Mouse (Mus musculus) spleen, postnatal 10 days (tissue): ENCODE data around the gene Mybbp1a.

ENCODE experiments used
- DNase-seq, 2 experiments: peaks; one replicate each; pipeline ENCODE4 v3.0.0; 2021 to 2022; ENCODE audit warnings: low spot score in 2 of 2

The Mybbp1a gene

GRCm38 (mm10) chr11:72477653-72478052, 36.5 kb downstream of the Mybbp1a start:
- DNase-seq, result no peak

GRCm38 (mm10) chr11:72478228-72478627, 37.1 kb downstream of the Mybbp1a start:
- DNase-seq, result no peak

DNA sequence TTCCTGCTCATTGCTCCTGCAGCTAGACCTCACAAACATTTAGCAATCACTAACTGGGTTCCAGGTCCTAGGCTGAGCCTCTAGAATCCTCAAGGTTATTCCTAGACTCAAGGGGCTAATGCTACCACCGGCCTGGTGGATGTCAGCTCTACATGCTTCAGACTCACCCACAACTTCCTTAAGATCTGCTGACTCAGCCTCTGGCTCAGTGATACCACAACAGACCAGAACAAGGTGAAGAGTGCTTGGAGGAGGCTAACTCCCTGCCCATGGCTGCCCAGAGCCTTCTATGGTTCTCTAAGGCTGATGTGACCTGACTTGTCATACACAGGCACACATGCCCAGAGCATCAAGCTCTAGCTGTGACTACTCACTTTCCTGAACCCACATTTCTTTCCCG, 38.3 kb downstream of the Mybbp1a start:
- DNase-seq, result no peak

GRCm38 (mm10) chr11:72481313-72481712, 40.2 kb downstream of the Mybbp1a start:
- DNase-seq, result no peak

- no peak for DNase-seq
These were observed 40.8 kb downstream of the Mybbp1a start for GRCm38 (mm10) chr11:72481952-72482351.

DNA sequence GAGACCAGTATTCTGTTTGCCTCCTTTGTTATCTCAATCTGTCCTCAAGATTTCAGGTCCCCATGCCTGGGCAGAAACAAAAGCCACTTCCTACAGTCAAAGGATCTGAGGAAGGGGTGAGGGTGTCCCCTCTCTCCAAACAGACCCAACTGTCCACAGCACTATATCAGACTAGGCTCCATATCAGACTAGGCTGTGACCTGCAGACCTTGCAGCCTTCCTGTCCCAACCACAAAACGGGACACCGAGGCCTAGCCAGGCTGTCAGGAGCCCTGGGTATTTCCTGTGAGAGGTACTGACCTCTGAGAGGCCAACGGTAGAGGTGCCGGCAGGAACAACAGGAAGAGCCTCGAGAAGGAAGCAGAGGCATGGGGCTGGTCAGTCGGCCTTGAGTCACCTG, 43.4 kb downstream of the Mybbp1a start:
- DNase-seq, result no peak

- DNase-seq, result no peak
These were observed 44.0 kb downstream of the Mybbp1a start for GRCm38 (mm10) chr11:72485157-72485556.

DNA sequence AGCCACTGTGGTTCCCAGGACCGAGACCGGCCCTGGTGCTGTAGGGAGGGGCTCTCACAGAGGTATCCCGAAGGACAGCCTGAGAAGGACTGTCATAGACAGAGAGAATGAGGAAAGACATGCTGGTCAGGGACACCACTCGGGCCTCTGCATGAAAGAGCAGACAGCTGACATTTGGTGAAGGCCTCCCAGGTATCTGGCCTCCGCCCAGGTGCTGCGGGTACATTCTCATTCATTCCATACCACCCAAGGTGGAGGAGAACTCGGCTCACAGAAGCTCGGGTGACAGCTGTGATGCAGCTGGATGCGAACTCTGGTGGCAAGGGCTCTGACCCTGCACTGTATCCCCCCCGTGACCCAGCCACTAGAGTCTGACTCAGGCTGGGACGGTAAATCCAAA, 44.8 kb downstream of the Mybbp1a start:
- DNase-seq, result no peak

- DNase-seq, result no peak
These were observed 46.0 kb downstream of the Mybbp1a start for GRCm38 (mm10) chr11:72487171-72487570.

- no peak for DNase-seq
These were observed 46.6 kb downstream of the Mybbp1a start for GRCm38 (mm10) chr11:72487739-72488138.

GRCm38 (mm10) chr11:72488753-72489271, 47.7 kb downstream of the Mybbp1a start:
- peak in 1 of 2 experiments; percentile 42 for DNase-seq

- DNase-seq, result peak in 1 of 2 experiments; percentile 33
These were observed 48.2 kb downstream of the Mybbp1a start for GRCm38 (mm10) chr11:72489397-72489796.

DNA sequence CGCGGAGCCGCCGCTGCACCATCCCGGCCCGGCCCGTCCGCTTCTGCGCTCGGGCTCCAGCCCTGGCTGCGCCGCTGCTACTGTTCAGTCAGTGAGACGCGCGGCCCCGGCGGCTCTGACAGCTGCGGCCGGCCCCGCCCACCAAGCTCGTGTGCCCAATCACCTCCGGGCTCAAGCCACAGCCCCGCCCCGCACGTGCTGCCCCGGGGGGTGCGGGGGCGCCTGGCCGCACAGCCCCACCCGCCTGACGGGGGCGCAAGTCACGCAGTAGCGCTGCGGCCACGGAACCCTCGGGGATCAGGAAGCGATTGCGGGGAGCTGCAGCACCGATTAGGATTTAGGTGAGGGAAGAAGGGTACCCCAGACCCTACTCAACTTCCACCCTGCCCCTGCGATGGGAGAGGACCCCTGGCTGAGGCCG, 48.7 kb downstream of the Mybbp1a start, which contains the start of gene Spns2:
Gene Spns2 (minus strand): TSS at position 24 of the 421 bp plus-strand sequence.
- DNase-seq, result peak; percentile 60 to 91

DNA sequence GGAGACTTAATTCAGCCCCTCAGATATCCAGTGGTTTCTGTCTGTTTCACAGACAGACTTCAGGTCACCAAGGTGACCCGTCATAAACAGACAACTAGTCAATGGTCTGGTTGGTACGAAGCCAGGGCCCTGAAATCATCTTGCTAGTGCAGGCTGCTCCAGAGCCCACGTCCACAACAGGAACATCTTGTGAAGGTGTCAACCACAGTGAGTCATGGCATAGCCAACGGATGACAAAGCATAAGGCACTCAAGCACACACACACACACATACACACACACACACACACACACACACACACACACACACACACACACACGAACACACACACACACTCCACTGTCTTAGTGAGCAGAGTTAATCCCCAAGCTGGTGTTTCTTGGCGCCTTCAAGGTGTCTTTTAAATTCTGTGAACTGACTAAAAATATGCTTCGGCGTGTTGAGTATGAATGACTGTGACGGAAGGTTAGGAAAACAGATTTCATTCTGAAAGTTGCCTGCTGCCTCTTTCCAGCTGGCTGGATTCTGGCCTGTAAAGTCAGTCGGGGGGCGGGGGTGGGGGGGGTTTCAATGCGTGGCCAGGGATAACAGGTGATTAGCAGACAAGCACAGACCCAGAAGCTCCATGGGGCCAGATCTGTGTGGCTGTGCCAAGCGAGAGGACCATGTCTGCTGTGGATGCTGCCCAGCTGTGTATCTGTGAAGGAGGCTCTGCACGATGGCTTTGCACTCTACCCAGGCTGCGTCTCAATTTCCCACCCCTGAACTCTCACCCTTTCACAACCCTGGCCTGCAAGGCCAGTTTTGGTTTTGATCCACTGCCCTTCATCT, 50.2 kb downstream of the Mybbp1a start:
- DNase-seq, result no peak

DNA sequence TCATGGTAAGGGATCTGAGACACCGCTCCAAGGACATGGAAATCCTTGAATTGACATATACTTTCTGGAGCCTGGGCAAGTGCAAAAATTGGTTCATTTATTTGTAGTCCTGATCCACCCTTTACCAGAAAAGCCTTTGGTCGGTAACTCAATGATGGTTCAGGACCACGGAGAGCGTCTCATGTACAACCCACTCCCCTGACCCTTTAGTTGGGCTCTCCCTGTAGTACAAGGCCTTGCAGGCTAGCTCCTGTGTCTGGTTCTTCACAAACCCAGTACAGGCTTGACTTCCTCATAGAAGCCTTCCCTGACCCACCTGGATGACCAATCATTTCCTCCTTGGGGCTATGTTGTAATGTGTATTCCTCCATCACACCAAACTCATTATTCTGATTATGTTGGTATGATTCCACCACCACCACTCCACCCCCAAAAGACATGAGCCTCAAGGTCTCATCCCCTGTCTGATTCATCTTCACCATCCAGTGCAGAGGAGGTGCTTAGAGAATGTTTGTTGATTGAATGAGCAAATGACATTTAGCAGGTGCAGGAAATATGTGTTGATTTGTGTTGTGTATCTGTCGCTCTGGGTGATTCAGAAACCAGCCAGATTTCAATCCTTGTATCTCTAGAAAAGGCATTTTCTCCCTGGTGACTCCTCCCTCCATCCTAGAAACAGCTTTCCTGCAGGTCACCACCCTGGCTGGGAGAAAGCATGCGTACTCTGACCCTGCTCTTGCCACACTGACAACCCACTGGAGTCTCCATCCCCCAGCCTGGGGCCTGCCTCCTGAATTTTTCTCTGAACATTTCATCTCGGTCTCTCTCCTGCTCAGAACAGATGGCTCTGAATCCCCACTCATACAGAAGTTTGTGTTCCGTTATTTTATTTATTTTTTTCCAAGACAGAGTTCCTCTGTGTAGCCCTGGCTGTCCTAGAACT, 53.2 kb downstream of the Mybbp1a start:
- no peak for DNase-seq

DNA sequence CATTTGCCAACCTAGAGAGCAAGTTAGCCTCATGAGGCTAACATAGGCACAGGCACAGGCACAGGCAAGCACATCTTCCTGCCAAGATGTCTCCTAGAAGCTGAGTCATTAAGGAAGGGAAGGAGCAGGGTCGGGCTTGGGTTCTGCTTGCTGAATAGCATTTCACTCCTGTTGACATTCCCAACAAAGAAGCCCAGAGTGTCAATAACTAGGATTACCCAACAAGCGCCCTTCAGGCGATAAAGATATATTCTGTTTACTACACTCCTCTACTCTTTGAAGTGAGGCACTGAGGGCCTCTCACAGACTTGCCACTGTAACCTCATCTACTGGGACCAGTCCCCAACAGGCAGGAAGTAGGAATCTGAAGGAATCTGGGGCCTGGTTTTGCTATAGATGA, 54.9 kb downstream of the Mybbp1a start:
- no peak for DNase-seq

DNA sequence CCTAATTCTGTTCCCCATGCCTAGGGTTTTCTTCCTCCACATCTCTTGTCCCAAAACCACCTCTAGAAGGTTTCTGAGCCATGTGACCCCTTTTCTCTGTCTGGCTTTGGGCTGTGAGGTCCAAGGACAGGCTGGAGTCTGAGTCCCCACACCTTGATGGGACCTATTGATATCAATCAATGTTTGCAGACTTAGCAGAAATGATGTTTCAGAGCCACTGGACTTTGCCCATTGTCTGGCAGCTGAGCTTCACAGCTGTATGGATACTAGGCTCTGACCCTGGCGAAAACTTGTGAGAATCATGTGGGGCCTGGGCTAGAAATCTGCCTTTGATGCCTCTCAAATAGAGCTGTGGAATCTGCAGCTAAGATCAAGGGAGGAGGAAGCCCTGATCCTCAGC, 55.6 kb downstream of the Mybbp1a start:
- DNase-seq, result no peak

DNA sequence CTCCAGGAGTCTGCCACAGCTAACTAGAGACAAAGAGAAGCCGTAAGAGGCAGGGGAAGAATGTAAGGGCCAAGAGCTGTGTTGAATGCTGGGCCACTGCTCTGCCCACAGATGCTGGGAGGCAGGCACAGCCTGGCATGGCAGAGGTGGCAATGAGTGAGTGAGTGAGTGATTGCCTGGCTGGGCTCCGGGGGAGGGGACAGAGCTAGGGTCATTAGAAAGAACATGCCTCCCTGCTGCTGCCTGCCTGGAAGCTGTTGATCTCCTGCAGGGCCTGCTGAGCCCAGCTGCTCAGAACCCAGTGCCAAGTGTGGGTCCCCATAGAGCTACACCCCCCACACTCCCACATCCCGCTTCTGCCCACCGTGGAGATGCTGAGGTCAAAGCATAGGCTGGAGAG, 56.2 kb downstream of the Mybbp1a start:
- no peak for DNase-seq

- DNase-seq, result no peak
These were observed 59.0 kb downstream of the Mybbp1a start for GRCm38 (mm10) chr11:72500139-72500538.
